Mouse (Mus musculus) heart, postnatal 14 days (tissue): Measurements from ENCODE around the gene Idh2. TPM values are rescaled to one million over a fixed set of nuclear protein-coding genes. Genes with fewer than 3 reads are reported as not detected.
"Not testable (repeated sequence)": the region's sequence is repeated elsewhere in the genome, so short reads cannot be mapped to it uniquely, and the experiment has no call there.

Experiments used
- DNase-seq, 2 experiments: peaks; one replicate each; pipeline ENCODE4 v3.0.0; 2021 to 2022
- intact Hi-C: fragments of 180-260 bp; cut with DNase I; formaldehyde crosslinking; loops from one replicate; pipeline ENCODE4 v1.15.1; 2025
- total RNA-seq, 2 experiments: library from RNA; stranded (reverse); gene quantifications; 2 replicates each; pipeline ENCODE4 v1.2.3; 2021

Idh2 gene
- total RNA-seq, 2 experiments from 2014 or later = 1,322 to 1,446 TPM

- intact Hi-C loops = no loop called here
- DNase-seq = no peak
Observed at GRCm38 (mm10) chr7:80066675-80067455, 48.3 kb downstream of the Idh2 start.

GRCm38 (mm10) chr7:80065250-80065649 lies 49.9 kb downstream of the Idh2 start:
- intact Hi-C loops = no loop called here
- DNase-seq = no peak

- intact Hi-C loops = loop anchor here (2.0 kb wide), 1 partner anchor 13 kb away; no protein-coding TSS in a partner anchor
- no peak for DNase-seq
Observed at GRCm38 (mm10) chr7:80063902-80064736, 51.1 kb downstream of the Idh2 start.

- intact Hi-C loops = loop anchor here (2.0 kb wide), 1 partner anchor 14 kb away; no protein-coding TSS in a partner anchor
- DNase-seq = no peak
Observed at GRCm38 (mm10) chr7:80063244-80063643, 51.9 kb downstream of the Idh2 start.

GRCm38 (mm10) chr7:80062083-80062826 lies 52.9 kb downstream of the Idh2 start:
- intact Hi-C loops = loop anchor here (2.0 kb wide), 1 partner anchor 15 kb away; no protein-coding TSS in a partner anchor
- DNase-seq = no peak

- peak; percentile 62 to 70 for DNase-seq
- intact Hi-C loops = no loop called here
Observed at GRCm38 (mm10) chr7:80060012-80060778, 55.0 kb downstream of the Idh2 start.

GRCm38 (mm10) chr7:80059064-80059838 lies 55.9 kb downstream of the Idh2 start:
- intact Hi-C loops = no loop called here
- no peak for DNase-seq

- intact Hi-C loops = no loop called here
- DNase-seq = no peak
Observed at GRCm38 (mm10) chr7:80058405-80059063, 56.7 kb downstream of the Idh2 start.

- DNase-seq = no peak
- intact Hi-C loops = loop anchor here (2.0 kb wide), 2 partner anchors 21 to 31 kb away; no protein-coding TSS in a partner anchor
Observed at GRCm38 (mm10) chr7:80057781-80058180, 57.4 kb downstream of the Idh2 start.

- intact Hi-C loops = loop anchor here (2.0 kb wide), 2 partner anchors 22 to 30 kb away; no protein-coding TSS in a partner anchor
- peak in 1 of 2 experiments; percentile 61 for DNase-seq
Observed at GRCm38 (mm10) chr7:80057002-80057691, 58.0 kb downstream of the Idh2 start.

- intact Hi-C loops = loop anchor here (2.0 kb wide), 2 partner anchors 23 to 29 kb away; no protein-coding TSS in a partner anchor
- no peak for DNase-seq
Observed at GRCm38 (mm10) chr7:80055781-80056180, 59.4 kb downstream of the Idh2 start.

GRCm38 (mm10) chr7:80053147-80053546 lies 62.0 kb downstream of the Idh2 start:
- intact Hi-C loops = no loop called here
- DNase-seq = no peak

- DNase-seq = peak; percentile 72 to 73
- intact Hi-C loops = no loop called here
Observed at GRCm38 (mm10) chr7:80052261-80052660, 62.9 kb downstream of the Idh2 start.

GRCm38 (mm10) chr7:80051835-80052234 lies 63.4 kb downstream of the Idh2 start:
- DNase-seq = no peak
- intact Hi-C loops = no loop called here

GRCm38 (mm10) chr7:80050382-80050781 lies 64.8 kb downstream of the Idh2 start:
- DNase-seq, intact Hi-C loops: not testable (repeated sequence)

GRCm38 (mm10) chr7:80049746-80050145 lies 65.4 kb downstream of the Idh2 start:
- intact Hi-C loops = no loop called here
- no peak for DNase-seq

GRCm38 (mm10) chr7:80047041-80047440 lies 68.2 kb downstream of the Idh2 start:
- intact Hi-C loops = no loop called here
- DNase-seq = no peak
